Mouse (Mus musculus) layer of hippocampus, adult 2 months (tissue): ENCODE results near the gene Rbm34. TPM values are rescaled to one million over a fixed set of nuclear protein-coding genes. Genes with fewer than 3 reads are reported as not detected.
A peak's percentile ranks its signal among the peaks of the same experiment; 100 is the strongest.
"Not testable (repeated sequence)": the region's sequence is repeated elsewhere in the genome, so short reads cannot be mapped to it uniquely, and the experiment has no call there.

Experiments
- DNase-seq, 2 experiments: peaks; one replicate each; pipeline ENCODE4 v3.0.0; 2022; ENCODE audit warnings: low spot score in 2 of 2
- H3K27ac ChIP-seq: fragments of 200-600 bp; 2 replicates; pipeline ENCODE4 v1.8.1; 2022
- H3K4me3 ChIP-seq: fragments of 200-600 bp; 2 replicates; pipeline ENCODE4 v1.8.1; 2022; ENCODE audit warnings: mild to moderate bottlenecking
- CTCF ChIP-seq: fragments of 200-600 bp; conservative IDR thresholded peaks from 2 replicates; pipeline ENCODE4 v1.8.1; 2022; ENCODE audit warnings: antibody characterized with exemption, mild to moderate bottlenecking, moderate library complexity
- long read RNA-seq, 2 experiments: library from polyadenylated mRNA; stranded (forward); transcript quantifications; one replicate each; pipeline ENCODE4 v2.0.0; 2021; ENCODE audit warnings: borderline mapping rate in 2 of 2
- total RNA-seq, 2 experiments: library from RNA; stranded (reverse); gene quantifications; 2 replicates each; pipeline ENCODE4 v1.2.3; 2021

Gene Rbm34
- total RNA-seq = 10 to 100 TPM; 12.1 to 12.9 TPM
- long read RNA-seq, experiment 1, partial matches to known transcripts = 2 of 12 reads
- long read RNA-seq, experiment 1, other reads (novel, unspliced or antisense) = 6 of 12 reads
- long read RNA-seq, experiment 2, transcript Rbm34-201 (11 exons, 3,424 nt) = major isoform, 13 of 22 reads
- long read RNA-seq, experiment 2, partial matches to known transcripts = 2 of 22 reads
- long read RNA-seq, experiment 2, other reads (novel, unspliced or antisense) = 4 of 22 reads

GRCm38 (mm10) chr8:126970579-126971313, at the start of gene Rbm34:
Rbm34 (minus strand) TSS chr8:126971071.
- DNase-seq = peak; percentile 93 to 95
- H3K27ac ChIP-seq = peak within 1 kb of the TSS; percentile 84
- peak within 1 kb of the TSS; percentile 96 for H3K4me3 ChIP-seq
- no peak for TF ChIP-seq CTCF

DNA sequence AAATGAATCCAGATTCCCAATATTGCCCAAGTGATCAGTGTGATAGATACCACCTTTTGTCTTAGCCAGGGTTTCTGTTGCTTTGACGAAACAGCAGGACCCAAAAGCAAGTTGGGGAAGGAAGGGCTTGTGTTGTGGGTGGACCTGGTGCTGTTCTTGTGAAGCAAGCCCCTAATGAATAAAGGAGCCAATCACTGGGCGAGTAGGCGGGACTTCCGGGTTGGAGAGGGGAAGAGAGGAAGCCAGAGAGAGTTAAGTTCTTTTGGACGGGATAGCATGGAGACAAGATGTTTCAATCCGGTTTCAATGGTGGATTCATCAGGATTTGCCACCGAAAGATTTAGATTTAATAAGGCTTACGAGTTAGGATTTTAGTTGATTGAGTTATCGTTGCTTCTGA, 40.8 kb upstream of the Rbm34 start:
- TF ChIP-seq CTCF = no peak
- DNase-seq = no peak
- H3K27ac ChIP-seq = no peak overlapping the region
- H3K4me3 ChIP-seq = no peak overlapping the region

GRCm38 (mm10) chr8:126994506-126994905, 23.6 kb upstream of the Rbm34 start:
- no peak for DNase-seq
- Histone ChIP-seq H3K4me3 (no peak overlapping the region), H3K27ac (no peak overlapping the region)
- no peak for TF ChIP-seq CTCF

GRCm38 (mm10) chr8:126989363-126990153, 18.7 kb upstream of the Rbm34 start:
- no peak for DNase-seq
- no peak overlapping the region for H3K4me3 ChIP-seq

GRCm38 (mm10) chr8:126988346-126989006, 17.6 kb upstream of the Rbm34 start:
- no peak for DNase-seq
- peak; percentile 47 for TF ChIP-seq CTCF
- Histone ChIP-seq H3K4me3 (no peak overlapping the region), H3K27ac (no peak overlapping the region)

More at GRCm38 (mm10) chr8:126989363-126990153, 18.7 kb upstream of the Rbm34 start:
- H3K27ac ChIP-seq = no peak overlapping the region
- TF ChIP-seq CTCF = peak; percentile 68

DNA sequence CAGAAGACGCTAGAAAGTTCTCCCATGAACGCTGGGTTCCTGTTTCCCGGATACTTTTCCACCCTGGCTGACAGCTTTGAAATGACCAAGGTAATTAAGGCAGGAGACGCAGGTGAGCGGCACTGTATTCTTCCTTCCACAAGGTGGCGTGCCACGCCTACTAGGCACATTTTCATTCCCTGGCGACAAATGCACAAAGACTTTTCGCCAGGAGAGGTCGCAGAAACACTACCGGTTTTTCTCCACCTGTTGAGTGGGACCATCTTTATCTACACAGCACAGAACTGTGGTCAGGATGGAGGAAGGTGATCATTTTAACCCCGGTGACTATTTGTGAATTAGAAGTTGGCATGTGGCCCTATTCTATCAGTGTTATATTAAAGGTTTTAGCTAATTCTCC, 15.6 kb upstream of the Rbm34 start:
- H3K4me3 ChIP-seq = no peak overlapping the region
- DNase-seq = peak; percentile 76 to 83
- TF ChIP-seq CTCF = peak; percentile 100

GRCm38 (mm10) chr8:126980046-126980445, 9.2 kb upstream of the Rbm34 start:
- TF ChIP-seq CTCF = no peak
- no peak for DNase-seq
- Histone ChIP-seq H3K4me3 (no peak overlapping the region), H3K27ac (no peak overlapping the region)

More for the DNA sequence above, 15.6 kb upstream of the Rbm34 start:
- no peak overlapping the region for H3K27ac ChIP-seq

- H3K4me3 ChIP-seq = no peak overlapping the region
- TF ChIP-seq CTCF = no peak
Measured at GRCm38 (mm10) chr8:126979091-126979920, 8.4 kb upstream of the Rbm34 start.

DNA sequence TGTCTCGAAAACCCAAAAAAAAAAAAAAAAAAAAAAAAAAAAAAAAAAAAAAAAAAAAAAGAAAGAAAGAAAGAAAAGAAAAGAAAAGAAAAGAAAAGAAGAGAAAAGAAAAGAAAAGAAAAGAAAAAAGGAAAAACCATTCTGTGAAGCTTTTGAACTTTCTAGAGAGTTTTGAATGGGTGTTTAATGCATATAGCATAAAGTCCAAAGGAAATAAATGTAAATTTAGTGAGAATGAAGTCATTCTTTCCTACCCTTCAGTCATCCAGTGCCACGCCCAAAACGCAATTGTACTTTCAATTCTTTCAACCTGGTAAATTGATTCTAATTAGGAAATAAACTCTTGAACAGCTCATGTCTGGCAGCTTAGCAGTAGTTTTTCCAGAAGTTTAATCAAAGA, 7.7 kb upstream of the Rbm34 start:
- H3K27ac ChIP-seq, DNase-seq, H3K4me3 ChIP-seq: not testable (repeated sequence)

More at GRCm38 (mm10) chr8:126979091-126979920, 8.4 kb upstream of the Rbm34 start:
- DNase-seq = no peak
- H3K27ac ChIP-seq = no peak overlapping the region

- no peak for DNase-seq
- no peak overlapping the region for H3K27ac ChIP-seq
- TF ChIP-seq CTCF = no peak
- no peak overlapping the region for H3K4me3 ChIP-seq
Measured at GRCm38 (mm10) chr8:126978028-126978427, 7.2 kb upstream of the Rbm34 start.

DNA sequence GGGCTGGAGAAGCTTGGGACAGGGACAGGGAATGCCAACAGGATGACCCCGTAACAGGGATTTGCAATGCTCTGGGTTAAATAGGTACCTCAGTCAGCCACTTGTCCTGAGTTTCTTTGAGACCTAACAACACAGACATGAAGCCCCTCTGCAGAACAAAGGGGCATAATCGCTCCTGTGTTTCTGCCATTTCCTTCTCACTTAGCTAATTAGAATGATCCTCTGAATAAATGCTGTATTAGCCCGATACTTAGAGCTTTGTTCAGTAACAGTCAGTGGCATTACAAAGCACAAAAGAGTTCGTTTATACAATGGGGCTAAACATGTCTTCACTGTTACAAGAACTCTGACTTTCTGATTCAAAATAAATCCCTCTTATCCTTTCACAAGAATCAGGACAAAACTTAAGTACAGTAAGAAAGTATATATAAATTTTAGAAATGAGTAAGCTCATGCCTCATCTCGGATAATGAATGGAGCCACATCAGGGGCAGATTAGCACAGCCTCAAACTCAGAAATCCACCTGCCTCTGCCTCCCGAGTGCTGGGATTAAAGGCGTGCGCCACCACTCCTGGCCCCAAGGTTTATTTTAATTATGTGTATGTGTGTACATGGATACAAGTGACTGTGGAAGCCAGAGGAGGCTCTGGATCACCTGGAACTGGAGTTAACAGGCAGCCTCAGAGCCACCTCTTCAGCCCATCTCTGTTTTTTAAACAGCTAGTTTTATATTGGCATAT, 5.9 kb upstream of the Rbm34 start:
- Histone ChIP-seq H3K4me3 (no peak overlapping the region), H3K27ac (peak overlapping the region; percentile 58; the same call in 1 of the 2 replicates)
- no peak for TF ChIP-seq CTCF
- no peak for DNase-seq

DNA sequence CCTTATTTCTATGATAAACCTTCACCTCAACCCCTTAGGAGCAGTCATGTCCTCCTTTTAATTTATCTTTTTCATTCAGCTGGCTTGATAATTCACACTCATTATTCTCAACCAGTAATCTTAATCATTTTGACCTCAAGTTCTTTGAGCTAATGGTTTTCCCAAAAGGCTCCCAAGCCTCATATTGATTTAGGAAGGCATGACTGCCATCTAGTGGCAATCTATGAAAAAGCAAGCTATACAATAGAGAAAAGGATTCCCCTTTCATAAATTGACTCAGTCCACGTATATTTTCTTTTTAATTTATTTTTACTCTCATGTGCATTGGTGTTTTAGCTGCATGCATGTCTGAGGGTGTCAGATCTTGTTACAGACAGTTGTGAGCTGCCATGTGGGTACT, 4.8 kb upstream of the Rbm34 start:
- peak; percentile 93 for TF ChIP-seq CTCF
- DNase-seq = peak; percentile 34 to 41
- no peak overlapping the region for H3K4me3 ChIP-seq
- H3K27ac ChIP-seq = no peak overlapping the region
